Mouse (Mus musculus) forebrain, embryonic 10.5 days (tissue): ENCODE measurements around the gene Krtap6-2. TPM values are rescaled to one million over a fixed set of nuclear protein-coding genes. Genes with fewer than 3 reads are reported as not detected.

ENCODE experiments used
- DNase-seq: peaks from one replicate; pipeline ENCODE4 v3.0.0-alpha.2; 2017; ENCODE audit warnings: low spot score; ENCODE audit errors: extremely low spot score
- H3K27ac ChIP-seq: fragments of 300-500 bp; sonication (generic); 2 replicates; pipeline ENCODE4 v1.5.1; 2016; ENCODE audit warnings: mild to moderate bottlenecking
- H3K27me3 ChIP-seq: fragments of 300-500 bp; sonication (generic); 2 replicates; pipeline ENCODE4 v1.6.1; 2016; ENCODE audit warnings: mild to moderate bottlenecking; ENCODE audit not compliant: poor library complexity, severe bottlenecking
- H3K36me3 ChIP-seq: fragments of 300-500 bp; sonication (generic); replicated peaks from 2 replicates; pipeline ENCODE4 v1.6.1; 2016; ENCODE audit warnings: mild to moderate bottlenecking, moderate library complexity
- H3K4me1 ChIP-seq: fragments of 300-500 bp; sonication (generic); 2 replicates; pipeline ENCODE4 v1.6.1; 2016
- H3K4me3 ChIP-seq: fragments of 300-500 bp; sonication (generic); 2 replicates; pipeline ENCODE4 v1.5.1; 2016; ENCODE audit warnings: mild to moderate bottlenecking, moderate library complexity
- H3K9me3 ChIP-seq: fragments of 300-500 bp; sonication (generic); 2 replicates; pipeline ENCODE4 v1.6.1; 2016; ENCODE audit warnings: mild to moderate bottlenecking, moderate library complexity
- WGBS: fragments of 180-500 bp; shearing (Covaris S2); methylation state at CpG from one replicate; pipeline ENCODE4 v1.1.7; 2016; 5-methylcytosine and 5-hydroxymethylcytosine counted together
- polyA plus RNA-seq: library from polyadenylated mRNA; unstranded; fragments of >200 nt; fragmentation: Nextera tagmentation; extraction: Ambion mirVana; gene quantifications from 2 replicates; pipeline ENCODE4 v1.2.1, GENCODE M21; 2016

The Krtap6-2 gene
- polyA plus RNA-seq: not detected in 2 replicates

- no peak within 1 kb of the TSS for H3K27ac ChIP-seq
- no peaks in the 10 kb centered on the region for H3K4me1 ChIP-seq
- H3K27me3 ChIP-seq: no peaks in the 10 kb centered on the region
- no peak for DNase-seq
- no peaks in the 10 kb centered on the region for H3K36me3 ChIP-seq
- H3K9me3 ChIP-seq: no peaks in the 10 kb centered on the region
- 89% methylated on average over 3 of the region's 3 CpGs for WGBS
- H3K4me3 ChIP-seq: no peak within 1 kb of the TSS
Observed at GRCm38 (mm10) chr16:89420011-89420410, at the start of gene Krtap6-2. Gene Krtap6-2 (minus strand): TSS chr16:89420111.

GRCm38 (mm10) chr16:89461189-89461588 is 41.3 kb upstream of the Krtap6-2 start:
- H3K27ac ChIP-seq: no peak overlapping the region
- H3K9me3 ChIP-seq: no peaks in the 10 kb centered on the region
- no peaks in the 10 kb centered on the region for H3K27me3 ChIP-seq
- H3K4me3 ChIP-seq: no peak overlapping the region
- no peaks in the 10 kb centered on the region for H3K36me3 ChIP-seq
- WGBS: 93% methylated on average over 5 of the region's 5 CpGs
- H3K4me1 ChIP-seq: no peaks in the 10 kb centered on the region
- no peak for DNase-seq

- DNase-seq: no peak
- H3K9me3 ChIP-seq: no peaks in the 10 kb centered on the region
- H3K4me1 ChIP-seq: no peaks in the 10 kb centered on the region
- H3K4me3 ChIP-seq: no peak overlapping the region
- whole genome bisulfite sequencing: 86% methylated on average over 2 of the region's 2 CpGs
- no peaks in the 10 kb centered on the region for H3K36me3 ChIP-seq
- no peak overlapping the region for H3K27ac ChIP-seq
- no peaks in the 10 kb centered on the region for H3K27me3 ChIP-seq
Observed at GRCm38 (mm10) chr16:89429586-89429985, 9.7 kb upstream of the Krtap6-2 start.

GRCm38 (mm10) chr16:89425310-89425709 is 5.4 kb upstream of the Krtap6-2 start:
- H3K36me3 ChIP-seq: no peaks in the 10 kb centered on the region
- no peaks in the 10 kb centered on the region for H3K27me3 ChIP-seq
- WGBS: 95% methylated on average over 5 of the region's 5 CpGs
- no peaks in the 10 kb centered on the region for H3K9me3 ChIP-seq
- no peak overlapping the region for H3K4me3 ChIP-seq
- no peaks in the 10 kb centered on the region for H3K4me1 ChIP-seq
- DNase-seq: no peak
- H3K27ac ChIP-seq: no peak overlapping the region

- Histone ChIP-seq H3K27me3 (no peaks in the 10 kb centered on the region), H3K4me1 (no peaks in the 10 kb centered on the region), H3K27ac (no peak overlapping the region), H3K36me3 (no peaks in the 10 kb centered on the region), H3K9me3 (no peaks in the 10 kb centered on the region), H3K4me3 (no peak overlapping the region)
- DNase-seq: no peak
- 95% methylated on average over 3 of the region's 3 CpGs for WGBS
Observed at GRCm38 (mm10) chr16:89416311-89416710, 3.6 kb downstream of the Krtap6-2 start.

- H3K4me3 ChIP-seq: no peak overlapping the region
- 67% methylated on average over 5 of the region's 5 CpGs for WGBS
- no peaks in the 10 kb centered on the region for H3K4me1 ChIP-seq
- H3K27me3 ChIP-seq: no peaks in the 10 kb centered on the region
- H3K27ac ChIP-seq: no peak overlapping the region
- H3K9me3 ChIP-seq: no peaks in the 10 kb centered on the region
- no peak for DNase-seq
- H3K36me3 ChIP-seq: no peaks in the 10 kb centered on the region
Observed at GRCm38 (mm10) chr16:89410345-89411068, 9.4 kb downstream of the Krtap6-2 start.

- Histone ChIP-seq H3K9me3 (no peaks in the 10 kb centered on the region), H3K27me3 (no peaks in the 10 kb centered on the region), H3K4me1 (no peaks in the 10 kb centered on the region), H3K27ac (no peak within 1 kb of the TSS), H3K4me3 (no peak within 1 kb of the TSS), H3K36me3 (no peaks in the 10 kb centered on the region)
- WGBS: 87% methylated on average over 2 of the region's 2 CpGs
- DNase-seq: no peak
Observed at GRCm38 (mm10) chr16:89403768-89404167, 16.1 kb downstream of the Krtap6-2 start, which contains the start of gene Krtap21-1. Gene Krtap21-1 (minus strand): TSS chr16:89403868.

GRCm38 (mm10) chr16:89372734-89373461 is 47.0 kb downstream of the Krtap6-2 start:
- 87% methylated on average over 2 of the region's 2 CpGs for WGBS
- no peak for DNase-seq
- no peaks in the 10 kb centered on the region for H3K9me3 ChIP-seq

More at GRCm38 (mm10) chr16:89372734-89373461, 47.0 kb downstream of the Krtap6-2 start:
- no peaks in the 10 kb centered on the region for H3K4me1 ChIP-seq
- H3K4me3 ChIP-seq: no peak overlapping the region
- no peaks in the 10 kb centered on the region for H3K27me3 ChIP-seq
- no peaks in the 10 kb centered on the region for H3K36me3 ChIP-seq
- no peak overlapping the region for H3K27ac ChIP-seq

Other genes starting within 250 kb of the Krtap6-2 start
- not detected in 2 replicates for gene 1110057P08Rik, start 245.4 kb downstream of the Krtap6-2 start, polyA plus RNA-seq
- gene Krtap20-2, start 214.2 kb downstream of the Krtap6-2 start, polyA plus RNA-seq: not detected in 2 replicates
- gene Krtap21-1, start 16.2 kb downstream of the Krtap6-2 start, polyA plus RNA-seq: not detected in 2 replicates
- not detected in 2 replicates for gene Krtap8-1, start 67.8 kb upstream of the Krtap6-2 start, polyA plus RNA-seq
- gene Krtap7-1, start 88.2 kb upstream of the Krtap6-2 start, polyA plus RNA-seq: not detected in 2 replicates
- gene Krtap11-1, start 151.1 kb upstream of the Krtap6-2 start, polyA plus RNA-seq: not detected in 2 replicates